Mouse (Mus musculus): ENCODE measurements around the gene Pcyt1b. TPM values are rescaled to one million over a fixed set of nuclear protein-coding genes. Genes with fewer than 3 reads are reported as not detected.

The Pcyt1b gene
- total RNA-seq, 1 experiment = 8.7 TPM

DNA sequence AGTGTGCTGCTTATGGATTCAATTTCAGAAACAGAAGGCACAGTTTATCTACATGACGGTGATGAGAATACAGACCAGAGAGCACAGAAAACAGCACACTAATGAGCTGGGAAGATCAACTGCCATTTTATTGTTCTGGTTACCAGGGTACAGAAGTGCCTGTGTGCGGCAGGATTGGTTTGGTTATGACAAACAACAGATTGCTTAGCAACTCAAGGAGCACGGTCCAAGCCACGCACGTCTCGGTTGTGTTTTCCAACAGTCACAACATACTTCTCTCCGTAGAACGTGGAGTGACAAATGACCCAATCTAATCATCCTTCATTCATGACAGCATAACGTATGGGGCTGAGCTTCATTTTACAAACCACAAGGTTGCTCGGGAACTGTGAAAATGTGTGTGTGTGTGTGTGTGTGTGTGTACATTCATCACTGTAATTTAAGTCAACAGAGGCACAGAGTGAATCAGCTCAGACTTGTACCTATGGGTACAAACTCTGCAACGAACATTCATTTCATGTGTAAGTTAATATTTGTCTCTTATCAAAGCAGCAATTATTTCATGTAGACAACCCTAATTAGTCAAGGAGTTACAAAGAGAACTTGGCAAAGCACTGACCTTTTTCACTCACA, 100.7 kb downstream of the Pcyt1b start:
- H3K36me3 ChIP-seq (ENCODE audit: control insufficient read depth, insufficient read depth, low read length, poor library complexity, severe bottlenecking) = no peaks in the 10 kb centered on the region
- TF ChIP-seq MAFK (IDR thresholded peaks at IDR 0.05; ENCODE audit: insufficient read depth, low read depth, low read length) (no peak), HCFC1 (IDR thresholded peaks at IDR 0.05; ENCODE audit: borderline replicate concordance, insufficient read depth, low read length) (no peak), ZNF384 (IDR thresholded peaks at IDR 0.05; ENCODE audit: low read depth, low read length) (no peak), CHD2 (IDR thresholded peaks at IDR 0.05; ENCODE audit: low read depth, low read length) (no peak), ZC3H11A (IDR thresholded peaks at IDR 0.05; ENCODE audit: borderline replicate concordance, low read depth, low read length) (no peak)
- in situ Hi-C loops (cut with MboI; ENCODE audit: low sequenced_read_pairs in 2 of 2, unreplicated experiment in 2 of 2) = no loop called here

GRCm38 (mm10) chrX:93756867-93757455, 102.3 kb downstream of the Pcyt1b start:
- Histone ChIP-seq H3K27ac (ENCODE audit: insufficient read depth, low read depth, low read length, poor library complexity, severe bottlenecking) (no peak overlapping the region), H3K36me3 (ENCODE audit: control insufficient read depth, insufficient read depth, low read length, poor library complexity, severe bottlenecking) (no peaks in the 10 kb centered on the region), H3K4me3 (ENCODE audit: insufficient read depth in 1 of 2, low read depth in 1 of 2, low read length in 2 of 2, poor library complexity in 1 of 2, severe bottlenecking in 1 of 2) (no peak overlapping the region), H3K9ac (ENCODE audit: insufficient read depth, low read depth, low read length, poor library complexity, severe bottlenecking) (no peak overlapping the region), H3K4me1 (ENCODE audit: control insufficient read depth in 2 of 2, insufficient read depth in 2 of 2, low read length in 2 of 2, poor library complexity in 1 of 2) (no peaks in the 10 kb centered on the region), H3K9me3 (ENCODE audit: control insufficient read depth, insufficient read depth, low read depth, low read length) (no peaks in the 10 kb centered on the region)
- in situ Hi-C loops (cut with MboI; ENCODE audit: low sequenced_read_pairs in 2 of 2, unreplicated experiment in 2 of 2) = no loop called here
- no peak for TF ChIP-seq ZNF384 (IDR thresholded peaks at IDR 0.05; ENCODE audit: low read depth, low read length)
- no peak for TF ChIP-seq MAFK (IDR thresholded peaks at IDR 0.05; ENCODE audit: insufficient read depth, low read depth, low read length)
- no peak for TF ChIP-seq HCFC1 (IDR thresholded peaks at IDR 0.05; ENCODE audit: borderline replicate concordance, insufficient read depth, low read length)
- TF ChIP-seq CHD2 (IDR thresholded peaks at IDR 0.05; ENCODE audit: low read depth, low read length) = no peak
- TF ChIP-seq ZC3H11A (IDR thresholded peaks at IDR 0.05; ENCODE audit: borderline replicate concordance, low read depth, low read length) = no peak
- no peak for DNase-seq (ENCODE audit: low read depth, low spot score)

More for the DNA sequence above, 100.7 kb downstream of the Pcyt1b start:
- no peak overlapping the region for H3K4me3 ChIP-seq (ENCODE audit: insufficient read depth in 1 of 2, low read depth in 1 of 2, low read length in 2 of 2, poor library complexity in 1 of 2, severe bottlenecking in 1 of 2)
- no peak overlapping the region for H3K9ac ChIP-seq (ENCODE audit: insufficient read depth, low read depth, low read length, poor library complexity, severe bottlenecking)
- no peaks in the 10 kb centered on the region for H3K9me3 ChIP-seq (ENCODE audit: control insufficient read depth, insufficient read depth, low read depth, low read length)
- H3K4me1 ChIP-seq (ENCODE audit: control insufficient read depth in 2 of 2, insufficient read depth in 2 of 2, low read length in 2 of 2, poor library complexity in 1 of 2) = no peaks in the 10 kb centered on the region
- H3K27ac ChIP-seq (ENCODE audit: insufficient read depth, low read depth, low read length, poor library complexity, severe bottlenecking) = no peak overlapping the region
- no peak for DNase-seq (ENCODE audit: low read depth, low spot score)

DNA sequence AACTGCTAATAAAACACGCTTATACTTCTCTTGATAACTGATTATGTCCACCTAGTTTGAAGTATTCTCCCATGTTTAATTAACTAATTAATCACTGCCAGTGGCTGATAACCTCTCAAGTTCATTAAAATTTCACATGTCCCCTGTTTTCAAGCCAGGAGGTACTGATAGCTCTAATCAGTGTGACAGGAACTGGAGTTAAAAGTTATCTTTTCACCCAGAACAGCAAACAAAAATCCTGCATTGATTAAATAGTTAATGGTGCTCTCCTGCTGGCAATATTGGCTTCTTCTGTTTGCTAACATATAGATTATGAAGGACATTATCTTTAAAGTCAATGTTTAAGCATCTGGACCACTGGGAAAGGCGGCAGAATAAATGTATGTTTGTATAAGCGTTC, 106.1 kb downstream of the Pcyt1b start:
- no peaks in the 10 kb centered on the region for H3K9me3 ChIP-seq (ENCODE audit: control insufficient read depth, insufficient read depth, low read depth, low read length)
- DNase-seq (ENCODE audit: low read depth, low spot score) = no peak
- TF ChIP-seq ZNF384 (IDR thresholded peaks at IDR 0.05; ENCODE audit: low read depth, low read length) (no peak), ZC3H11A (IDR thresholded peaks at IDR 0.05; ENCODE audit: borderline replicate concordance, low read depth, low read length) (no peak), CHD2 (IDR thresholded peaks at IDR 0.05; ENCODE audit: low read depth, low read length) (no peak), MAFK (IDR thresholded peaks at IDR 0.05; ENCODE audit: insufficient read depth, low read depth, low read length) (no peak), HCFC1 (IDR thresholded peaks at IDR 0.05; ENCODE audit: borderline replicate concordance, insufficient read depth, low read length) (no peak)
- no peaks in the 10 kb centered on the region for H3K4me1 ChIP-seq (ENCODE audit: control insufficient read depth in 2 of 2, insufficient read depth in 2 of 2, low read length in 2 of 2, poor library complexity in 1 of 2)
- H3K27ac ChIP-seq (ENCODE audit: insufficient read depth, low read depth, low read length, poor library complexity, severe bottlenecking) = no peak overlapping the region
- H3K36me3 ChIP-seq (ENCODE audit: control insufficient read depth, insufficient read depth, low read length, poor library complexity, severe bottlenecking) = no peaks in the 10 kb centered on the region
- no peak overlapping the region for H3K9ac ChIP-seq (ENCODE audit: insufficient read depth, low read depth, low read length, poor library complexity, severe bottlenecking)
- no peak overlapping the region for H3K4me3 ChIP-seq (ENCODE audit: insufficient read depth in 1 of 2, low read depth in 1 of 2, low read length in 2 of 2, poor library complexity in 1 of 2, severe bottlenecking in 1 of 2)
- in situ Hi-C loops (cut with MboI; ENCODE audit: low sequenced_read_pairs in 2 of 2, unreplicated experiment in 2 of 2) = no loop called here

- no peaks in the 10 kb centered on the region for H3K4me1 ChIP-seq (ENCODE audit: control insufficient read depth in 2 of 2, insufficient read depth in 2 of 2, low read length in 2 of 2, poor library complexity in 1 of 2)
- H3K9ac ChIP-seq (ENCODE audit: insufficient read depth, low read depth, low read length, poor library complexity, severe bottlenecking) = no peak overlapping the region
- in situ Hi-C loops (cut with MboI; ENCODE audit: low sequenced_read_pairs in 2 of 2, unreplicated experiment in 2 of 2) = no loop called here
- H3K27ac ChIP-seq (ENCODE audit: insufficient read depth, low read depth, low read length, poor library complexity, severe bottlenecking) = no peak overlapping the region
- no peak for DNase-seq (ENCODE audit: low read depth, low spot score)
- TF ChIP-seq HCFC1 (IDR thresholded peaks at IDR 0.05; ENCODE audit: borderline replicate concordance, insufficient read depth, low read length) (no peak), ZC3H11A (IDR thresholded peaks at IDR 0.05; ENCODE audit: borderline replicate concordance, low read depth, low read length) (no peak), MAFK (IDR thresholded peaks at IDR 0.05; ENCODE audit: insufficient read depth, low read depth, low read length) (no peak), ZNF384 (IDR thresholded peaks at IDR 0.05; ENCODE audit: low read depth, low read length) (no peak), CHD2 (IDR thresholded peaks at IDR 0.05; ENCODE audit: low read depth, low read length) (no peak)
- no peaks in the 10 kb centered on the region for H3K36me3 ChIP-seq (ENCODE audit: control insufficient read depth, insufficient read depth, low read length, poor library complexity, severe bottlenecking)
- no peaks in the 10 kb centered on the region for H3K9me3 ChIP-seq (ENCODE audit: control insufficient read depth, insufficient read depth, low read depth, low read length)
- H3K4me3 ChIP-seq (ENCODE audit: insufficient read depth in 1 of 2, low read depth in 1 of 2, low read length in 2 of 2, poor library complexity in 1 of 2, severe bottlenecking in 1 of 2) = no peak overlapping the region
Measured at GRCm38 (mm10) chrX:93789562-93789961, 134.9 kb downstream of the Pcyt1b start.

Measured in ES-E14 (cell line).